Mouse (Mus musculus) heart, embryonic 16.5 days (tissue): ENCODE measurements around the gene Rbm33. TPM values are rescaled to one million over a fixed set of nuclear protein-coding genes. Genes with fewer than 3 reads are reported as not detected.
A peak's percentile ranks its signal among the peaks of the same experiment; 100 is the strongest.

Source experiments
- ATAC-seq: fragments of 200-750 bp; cut with Nextera tagmentation; replicated peaks from 2 replicates; pipeline ENCODE4 v1.8.0; 2017; ENCODE audit warnings: moderate number of reproducible peaks; ENCODE audit not compliant: insufficient read depth, low FRiP score; ENCODE audit errors: extremely low read depth
- H3K27ac ChIP-seq: fragments of 300-500 bp; sonication (generic); 2 replicates; pipeline ENCODE4 v1.5.1; 2014; ENCODE audit warnings: mild to moderate bottlenecking, low read length, control low read depth, moderate library complexity
- H3K27me3 ChIP-seq: fragments of 300-500 bp; sonication (generic); 2 replicates; pipeline ENCODE4 v1.6.1; 2014; ENCODE audit warnings: low read length, mixed read lengths; ENCODE audit not compliant: control insufficient read depth, insufficient read depth
- H3K36me3 ChIP-seq: fragments of 300-500 bp; sonication (generic); 2 replicates; pipeline ENCODE4 v1.6.1; 2014; ENCODE audit not compliant: control insufficient read depth, insufficient read depth
- H3K4me1 ChIP-seq: fragments of 300-500 bp; sonication (generic); 2 replicates; pipeline ENCODE4 v1.6.1; 2014; ENCODE audit warnings: low read length, mixed read lengths; ENCODE audit not compliant: control insufficient read depth, insufficient read depth
- H3K4me2 ChIP-seq: fragments of 300-500 bp; sonication (generic); 2 replicates; pipeline ENCODE4 v1.6.1; 2014; ENCODE audit warnings: low read depth, mild to moderate bottlenecking, control low read depth, low read length
- H3K4me3 ChIP-seq: fragments of 300-500 bp; sonication (generic); 2 replicates; pipeline ENCODE4 v1.5.1; 2014; ENCODE audit warnings: mild to moderate bottlenecking, control low read depth, low read length
- H3K9ac ChIP-seq: fragments of 300-500 bp; sonication (generic); 2 replicates; pipeline ENCODE4 v1.6.1; 2014; ENCODE audit warnings: low read length, control low read depth
- H3K9me3 ChIP-seq: fragments of 300-500 bp; sonication (generic); replicated peaks from 2 replicates; pipeline ENCODE4 v1.6.1; 2016; ENCODE audit warnings: low read length; ENCODE audit not compliant: control insufficient read depth
- WGBS: fragments of 180-500 bp; shearing (Covaris S2); extraction: QIAGEN DNeasy Blood & Tissue Kit; methylation state at CpG from one replicate; pipeline ENCODE4 v1.1.7; 2014; 5-methylcytosine and 5-hydroxymethylcytosine counted together
- polyA plus RNA-seq: library from polyadenylated mRNA; unstranded; fragments of >200 nt; fragmentation: Nextera tagmentation; extraction: Ambion mirVana; gene quantifications from 2 replicates; pipeline ENCODE4 v1.2.1, GENCODE M21; 2015

Gene Rbm33
- polyA plus RNA-seq, 1 experiment from 2014 or later: 9.2 TPM

DNA sequence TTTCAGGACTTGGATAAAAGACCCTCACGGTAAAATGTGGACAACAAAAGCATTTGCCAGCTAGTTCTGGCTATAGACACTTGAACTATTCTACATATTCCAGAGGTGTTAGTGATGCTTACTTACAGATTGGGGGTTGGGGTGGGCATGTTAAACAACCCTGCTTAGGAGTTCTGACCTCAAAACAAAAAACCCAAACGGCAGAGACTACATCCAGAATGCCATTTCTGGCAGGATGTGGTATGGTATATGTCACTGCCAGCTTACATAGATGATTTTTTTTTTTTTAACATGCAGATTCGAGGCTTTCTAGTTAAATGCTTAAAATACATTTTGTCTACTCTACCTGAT lies 971 bp downstream of the Rbm33 start:
- H3K9ac ChIP-seq: peak overlapping the region; percentile 96
- H3K4me3 ChIP-seq: peak overlapping the region; percentile 90
- no peaks in the 10 kb centered on the region for H3K27me3 ChIP-seq
- H3K4me2 ChIP-seq: peak overlapping the region; percentile 89
- WGBS: under 1% methylated on average over 3 of the region's 3 CpGs
- no peak overlapping the region for H3K27ac ChIP-seq
- no peaks in the 10 kb centered on the region for H3K36me3 ChIP-seq
- no peak for ATAC-seq
- H3K9me3 ChIP-seq: no peaks in the 10 kb centered on the region
- H3K4me1 ChIP-seq: peaks cover 20% of the 10 kb centered on the region

DNA sequence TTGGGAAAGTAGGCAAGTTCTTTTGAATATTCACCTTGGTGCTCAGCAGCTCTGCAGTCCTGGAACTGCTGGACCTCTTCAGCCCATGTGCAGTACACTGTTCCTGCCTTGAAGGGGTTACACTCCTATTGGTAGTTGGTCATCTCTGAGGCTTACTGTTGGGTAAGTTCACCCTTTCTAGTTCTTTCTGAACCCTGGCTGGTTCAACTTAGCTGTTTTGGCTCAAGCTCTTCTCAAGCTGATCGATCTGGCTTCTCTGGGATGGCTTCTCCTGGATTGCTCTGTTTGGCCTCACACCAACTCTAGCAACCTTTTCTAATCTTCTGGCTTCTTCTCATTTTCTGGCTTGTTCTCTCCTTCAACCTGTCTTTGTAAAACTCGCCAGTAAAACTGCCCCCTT lies 1.8 kb downstream of the Rbm33 start:
- Histone ChIP-seq H3K36me3 (no peaks in the 10 kb centered on the region), H3K27ac (no peak overlapping the region), H3K4me2 (peak overlapping the region; percentile 89), H3K9me3 (no peaks in the 10 kb centered on the region), H3K4me1 (peaks cover 20% of the 10 kb centered on the region), H3K9ac (peak overlapping the region; percentile 50; the same call in 1 of the 2 replicates), H3K27me3 (no peaks in the 10 kb centered on the region), H3K4me3 (peak overlapping the region; percentile 28)
- 64% methylated on average over 2 of the region's 2 CpGs for WGBS
- no peak for ATAC-seq

DNA sequence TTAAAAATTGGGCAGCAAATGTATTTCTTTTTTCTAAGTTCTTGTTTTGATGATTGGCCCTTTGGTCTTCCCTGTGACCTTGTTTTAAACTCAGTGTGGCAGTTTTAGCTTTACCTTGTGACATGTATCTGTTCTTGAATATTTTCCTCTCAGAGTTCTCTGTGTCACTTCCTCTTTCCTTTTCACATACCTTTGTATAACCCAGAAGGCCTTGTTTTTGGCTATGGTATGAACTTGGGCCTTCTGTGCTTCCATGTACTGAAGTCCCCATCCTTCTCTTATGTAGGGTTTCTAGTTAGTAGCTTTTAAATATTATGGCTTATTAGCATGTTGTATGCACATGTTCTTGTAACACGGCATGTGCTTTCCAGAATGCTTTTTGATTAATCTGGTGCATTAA lies 4.8 kb downstream of the Rbm33 start:
- WGBS: 96% methylated on average over 1 of the region's 1 CpGs
- Histone ChIP-seq H3K9me3 (no peaks in the 10 kb centered on the region), H3K36me3 (no peaks in the 10 kb centered on the region), H3K27ac (no peak overlapping the region), H3K9ac (no peak overlapping the region), H3K27me3 (no peaks in the 10 kb centered on the region), H3K4me2 (no peak overlapping the region), H3K4me3 (no peak overlapping the region), H3K4me1 (peaks cover 31% of the 10 kb centered on the region)
- no peak for ATAC-seq

DNA sequence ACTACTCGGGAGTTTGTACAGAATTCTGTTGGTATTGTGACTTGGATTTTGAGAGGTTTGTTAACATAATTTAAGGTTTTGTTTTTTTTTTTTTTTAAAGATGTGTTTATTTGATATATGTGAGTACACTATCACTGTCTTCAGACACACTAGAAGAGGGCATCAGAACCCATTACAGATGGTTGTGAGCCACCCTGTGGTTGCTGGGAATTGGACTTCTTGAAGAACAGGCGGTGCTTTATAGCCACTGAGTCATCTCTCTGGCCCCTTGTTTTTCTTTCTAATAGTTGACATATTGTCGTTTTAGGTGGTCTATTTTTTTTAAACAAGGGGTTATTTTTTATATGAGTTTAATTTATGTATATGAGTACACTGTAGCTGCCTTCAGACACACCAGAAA lies 5.3 kb downstream of the Rbm33 start:
- Histone ChIP-seq H3K27me3 (no peaks in the 10 kb centered on the region), H3K4me3 (no peak overlapping the region), H3K4me2 (no peak overlapping the region), H3K4me1 (peaks cover 31% of the 10 kb centered on the region), H3K9ac (no peak overlapping the region), H3K36me3 (no peaks in the 10 kb centered on the region), H3K27ac (no peak overlapping the region), H3K9me3 (no peaks in the 10 kb centered on the region)
- WGBS: 82% methylated on average over 3 of the region's 3 CpGs
- ATAC-seq: no peak

DNA sequence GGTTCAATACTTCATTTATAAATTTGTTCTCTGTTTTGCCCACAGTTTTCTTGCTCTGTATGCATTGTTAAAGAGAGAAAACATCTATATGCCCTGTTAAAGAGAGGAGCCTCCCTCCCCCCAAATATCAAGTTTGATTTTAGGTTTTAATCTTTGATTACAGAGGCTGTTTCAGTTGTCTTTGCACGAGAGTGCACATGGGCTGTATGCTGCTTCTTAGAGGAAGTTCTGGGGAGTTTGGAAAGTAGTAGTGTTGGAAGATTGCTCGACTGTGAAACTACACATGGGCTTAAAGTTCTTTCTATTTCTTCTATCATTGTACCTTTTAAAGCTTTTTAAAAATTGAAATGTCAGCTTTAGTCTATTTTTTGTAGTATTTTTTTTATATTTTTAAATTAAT lies 6.9 kb downstream of the Rbm33 start:
- no peak overlapping the region for H3K9ac ChIP-seq
- no peaks in the 10 kb centered on the region for H3K36me3 ChIP-seq
- H3K4me3 ChIP-seq: no peak overlapping the region
- 73% methylated on average over 2 of the region's 2 CpGs for WGBS
- no peaks in the 10 kb centered on the region for H3K9me3 ChIP-seq
- H3K4me2 ChIP-seq: no peak overlapping the region
- peaks cover 25% of the 10 kb centered on the region for H3K4me1 ChIP-seq
- ATAC-seq: no peak
- H3K27ac ChIP-seq: no peak overlapping the region
- no peaks in the 10 kb centered on the region for H3K27me3 ChIP-seq

DNA sequence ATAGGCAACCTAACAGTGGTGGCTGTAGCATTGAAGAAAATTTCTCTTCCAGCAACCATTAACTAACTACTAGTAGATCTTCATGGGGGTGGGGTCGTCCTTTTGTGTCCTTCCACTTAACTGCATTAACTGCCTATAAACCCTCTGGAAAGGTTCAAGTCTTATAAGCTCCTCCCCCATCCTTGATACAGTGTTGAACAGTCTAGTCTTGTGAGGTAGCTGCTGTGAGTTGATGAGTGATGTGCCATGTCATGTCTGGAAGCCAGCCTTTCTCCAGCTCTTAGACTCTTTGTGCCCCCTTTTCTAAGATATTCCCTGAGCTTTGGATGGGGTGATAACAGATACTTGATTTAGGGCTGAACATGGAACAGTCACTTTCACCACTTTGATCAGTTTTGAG lies 7.5 kb downstream of the Rbm33 start:
- 36% methylated on average over 1 of the region's 1 CpGs for WGBS
- Histone ChIP-seq H3K9me3 (no peaks in the 10 kb centered on the region), H3K9ac (no peak overlapping the region), H3K4me2 (no peak overlapping the region), H3K27ac (no peak overlapping the region), H3K27me3 (no peaks in the 10 kb centered on the region), H3K36me3 (no peaks in the 10 kb centered on the region), H3K4me3 (no peak overlapping the region), H3K4me1 (peaks cover 20% of the 10 kb centered on the region)
- ATAC-seq: no peak

DNA sequence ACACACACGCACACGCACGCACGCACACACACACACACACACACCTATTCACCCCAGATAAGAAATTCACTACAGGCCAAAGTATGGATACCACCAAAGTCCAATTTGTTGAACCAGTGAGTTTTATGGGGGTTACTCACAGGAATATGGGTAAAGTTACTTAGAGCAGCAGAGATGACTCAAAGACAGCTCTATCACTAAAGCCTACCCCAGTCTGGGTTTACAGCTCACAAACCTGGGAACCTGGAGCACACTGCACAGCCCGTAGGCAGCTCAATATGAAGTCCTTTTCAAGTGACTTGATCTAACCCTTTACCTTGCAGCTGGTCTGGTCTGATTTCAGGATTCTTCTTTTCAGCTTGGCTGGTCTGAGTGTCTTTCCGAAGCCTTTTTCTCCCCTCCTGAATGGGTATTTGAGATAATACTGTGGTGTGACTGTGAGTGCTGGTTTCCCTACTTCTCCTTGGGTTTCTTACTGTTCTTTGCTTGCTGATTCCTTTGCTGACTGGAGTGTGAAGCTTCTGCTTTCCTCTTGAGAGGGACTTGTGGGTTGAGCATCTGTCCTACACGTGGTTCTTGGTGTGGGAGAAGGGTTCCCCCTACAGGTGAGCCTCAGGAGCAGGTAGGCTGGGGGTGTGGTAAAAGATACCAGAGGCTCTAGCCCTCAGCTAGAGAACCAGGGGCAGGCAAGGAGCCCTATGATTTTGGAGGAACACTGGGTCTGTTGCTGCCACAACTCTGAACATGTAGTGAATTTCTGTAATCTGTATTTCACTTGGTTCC lies 12.3 kb downstream of the Rbm33 start:
- ATAC-seq: no peak
- Histone ChIP-seq H3K27me3 (no peaks in the 10 kb centered on the region), H3K9ac (no peak overlapping the region), H3K27ac (no peak overlapping the region), H3K4me1 (peaks cover 16% of the 10 kb centered on the region), H3K9me3 (no peaks in the 10 kb centered on the region), H3K4me2 (no peak overlapping the region), H3K36me3 (peaks cover 7% of the 10 kb centered on the region; the same call in 1 of the 2 replicates), H3K4me3 (no peak overlapping the region)
- WGBS: 81% methylated on average over 7 of the region's 7 CpGs

DNA sequence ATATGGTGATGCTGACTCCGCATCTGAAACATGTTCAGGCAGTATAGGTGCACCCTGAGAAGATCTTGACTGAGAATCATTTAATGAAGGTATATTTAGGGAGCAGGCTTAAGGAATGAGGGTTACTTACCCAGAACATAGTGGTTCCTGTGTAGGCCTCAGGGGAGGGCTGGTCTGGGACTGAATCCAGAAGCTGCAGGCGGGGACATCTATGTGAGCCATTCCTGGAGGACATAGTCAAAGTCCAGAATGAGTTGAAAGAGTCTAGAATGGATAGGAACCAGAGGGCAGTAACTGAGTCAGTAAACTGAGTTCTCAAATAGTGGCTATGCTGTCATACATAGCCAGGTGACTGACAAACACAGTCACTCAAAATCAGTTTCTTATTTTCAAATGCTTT lies 16.8 kb downstream of the Rbm33 start:
- H3K27me3 ChIP-seq: no peaks in the 10 kb centered on the region
- H3K27ac ChIP-seq: no peak overlapping the region
- no peaks in the 10 kb centered on the region for H3K9me3 ChIP-seq
- peaks cover 7% of the 10 kb centered on the region for H3K4me1 ChIP-seq
- H3K9ac ChIP-seq: no peak overlapping the region
- H3K4me3 ChIP-seq: no peak overlapping the region
- peaks cover 25% of the 10 kb centered on the region; the same call in 1 of the 2 replicates for H3K36me3 ChIP-seq
- WGBS: 76% methylated on average over 2 of the region's 2 CpGs
- ATAC-seq: no peak
- H3K4me2 ChIP-seq: no peak overlapping the region

DNA sequence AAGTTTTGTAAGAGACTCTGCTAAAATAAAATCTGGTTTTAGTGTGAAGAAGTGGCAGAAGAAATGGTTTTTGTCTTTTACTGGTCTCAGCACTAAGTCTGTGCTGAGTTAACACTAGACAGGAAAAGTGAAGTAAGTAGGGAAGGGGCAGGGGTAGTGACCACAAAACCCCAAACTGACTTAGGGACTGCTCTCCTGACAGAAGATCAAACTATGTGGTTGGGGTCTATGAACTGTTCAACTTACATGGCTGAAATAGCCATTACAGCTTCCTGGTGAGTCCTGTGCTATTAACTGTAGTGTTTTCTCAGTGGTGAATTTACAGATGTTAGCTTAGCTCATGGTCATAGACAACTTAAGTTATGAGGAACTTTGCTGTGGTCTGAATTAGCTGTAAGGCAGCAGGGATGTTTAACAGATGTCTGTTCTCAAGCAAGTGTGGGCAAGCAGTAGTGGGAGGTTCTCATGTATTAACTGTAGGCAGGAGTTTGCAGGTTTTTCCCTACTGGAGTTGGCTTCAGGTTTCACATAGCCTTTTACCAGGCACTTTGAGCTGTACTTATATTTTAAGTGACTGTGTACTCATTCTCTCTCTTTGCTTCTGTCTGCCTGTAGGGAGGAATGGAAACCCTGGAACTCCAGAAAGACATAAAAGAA lies 35.1 kb downstream of the Rbm33 start:
- no peak for ATAC-seq
- H3K36me3 ChIP-seq: peaks cover 24% of the 10 kb centered on the region
- no peak overlapping the region for H3K27ac ChIP-seq
- no peak overlapping the region for H3K4me2 ChIP-seq
- H3K9ac ChIP-seq: no peak overlapping the region
- H3K27me3 ChIP-seq: no peaks in the 10 kb centered on the region
- no peak overlapping the region for H3K4me3 ChIP-seq
- H3K9me3 ChIP-seq: no peaks in the 10 kb centered on the region; the same call in 1 of the 2 replicates
- peaks cover 3% of the 10 kb centered on the region; the same call in 1 of the 2 replicates for H3K4me1 ChIP-seq
